22 mouse cellular contexts compared by ENCODE assay signal in genomic region chr8:45950622-45951021, GRCm38 (mm10). TPM values are rescaled to one million over a fixed set of nuclear protein-coding genes. Genes with fewer than 3 reads are reported as not detected.
DNase-seq lines count a peak whose midpoint lies in the region; ATAC-seq lines count a peak whose summit lies in the region.
"Had no signal": no experiment of that assay in that cellular context is flagged by ENCODE, and none has a peak within 500 bp of the region (broad histone marks: within the 10 kb centered on the region; RNA-seq: fewer than 3 reads in every experiment).

No protein-coding gene starts in this region.

- intact Hi-C loops in heart, postnatal 10 days (cut with DNase I): no loop called here

- peak; percentile 1 for DNase-seq in heart, adult 11 months
- DNase-seq in heart, postnatal 10 days: no peak
- DNase-seq in WW6 (ENCODE audit: low read depth, low spot score): peak; percentile 20
- DNase-seq in urinary bladder, postnatal 25 days (ENCODE audit: low spot score): no peak
- DNase-seq: adrenal gland, adult 8-10 months; adrenal gland, postnatal 14 days; adrenal gland, postnatal 36 days; B cell, adult 2 months; cerebellum, adult 11-12 months; cerebellum, adult 2 months; cerebellum, adult 9-10 months; cerebellum, postnatal 10 days; cerebellum, postnatal 25 days had no signal

- ATAC-seq in erythroblast, adult 5-6 weeks (replicated peaks; ENCODE audit: low FRiP score, poor library complexity, severe bottlenecking): no peak
- ATAC-seq: activated CD4-positive, CD25-positive, alpha-beta regulatory T cell, adult 4 months; CD4-positive, CD25-positive, alpha-beta regulatory T cell, adult 4 months; forebrain, embryonic 14.5 days; forebrain, embryonic 16.5 days had no signal

RNA-seq across cellular contexts. Expression of gene Ccdc110, which starts 16.2 kb away (rescaled TPM):
- not detected for total RNA-seq in heart, postnatal 10 days (2021)
- not detected in 2 replicates for total RNA-seq in erythroblast, adult 5-6 weeks (2015; ENCODE audit: low replicate concordance)
- total RNA-seq in erythroblast, adult 5-6 weeks (2017; ENCODE audit: low replicate concordance): not detected in 2 replicates
- total RNA-seq: adrenal gland, adult 18-20 months; adrenal gland, adult 8-10 months; adrenal gland, postnatal 14 days; adrenal gland, postnatal 36 days; CH12.LX; ES-E14; MEL had no signal

RNA-seq across cellular contexts. Expression of gene 1700029J07Rik, which starts 24.4 kb away (rescaled TPM):
- under 1 TPM; 0.53 to 0.97 TPM for total RNA-seq in heart, postnatal 10 days (2021)
- total RNA-seq in erythroblast, adult 5-6 weeks (2015; ENCODE audit: low replicate concordance): not detected in 2 replicates
- total RNA-seq in erythroblast, adult 5-6 weeks (2017; ENCODE audit: low replicate concordance): 0.94 TPM in 1 of 2 replicates, not detected in the other

RNA-seq across cellular contexts. Expression of gene Ufsp2, which starts 24.7 kb away (rescaled TPM):
- 10 to 100 TPM; 29.9 to 40.9 TPM for total RNA-seq in heart, postnatal 10 days (2021)
- 25.4 and 30.9 TPM in 2 replicates for total RNA-seq in erythroblast, adult 5-6 weeks (2015; ENCODE audit: low replicate concordance)
- 15.3 and 28.1 TPM in 2 replicates for total RNA-seq in erythroblast, adult 5-6 weeks (2017; ENCODE audit: low replicate concordance)

RNA-seq across cellular contexts. Expression of gene Lrp2bp, which starts 48.5 kb away (rescaled TPM):
- total RNA-seq in heart, postnatal 10 days (2021): 1 to 10 TPM in 1 of 2 experiments, under 1 TPM in 1; 0.86 to 1.2 TPM
- total RNA-seq in erythroblast, adult 5-6 weeks (2015; ENCODE audit: low replicate concordance): not detected in 2 replicates
- total RNA-seq in erythroblast, adult 5-6 weeks (2017; ENCODE audit: low replicate concordance): not detected in 2 replicates
- total RNA-seq: adrenal gland, adult 18-20 months; CH12.LX; MEL had no signal

RNA-seq across cellular contexts. Expression of gene Ankrd37, which starts 54.9 kb away (rescaled TPM):
- 1 to 10 TPM; 8.8 to 9.8 TPM for total RNA-seq in heart, postnatal 10 days (2021)
- total RNA-seq in erythroblast, adult 5-6 weeks (2015; ENCODE audit: low replicate concordance): 1.5 TPM in 1 of 2 replicates, not detected in the other
- not detected in 2 replicates for total RNA-seq in erythroblast, adult 5-6 weeks (2017; ENCODE audit: low replicate concordance)

Comparison
In these comparisons a context has a peak if more than half of its experiments do, and no peak if none do; other contexts are left out.
1. DNase-seq: peak in heart, adult 11 months (single experiment) and WW6 (single experiment); none in heart, postnatal 10 days (0 of 2) and urinary bladder, postnatal 25 days (single experiment).